Mouse (Mus musculus) right cerebral cortex, postnatal 14 days (tissue): ENCODE data around the gene Rab24.

Source experiments
- DNase-seq: peaks from one replicate; pipeline ENCODE4 v3.0.0; 2022

Gene Rab24

DNA sequence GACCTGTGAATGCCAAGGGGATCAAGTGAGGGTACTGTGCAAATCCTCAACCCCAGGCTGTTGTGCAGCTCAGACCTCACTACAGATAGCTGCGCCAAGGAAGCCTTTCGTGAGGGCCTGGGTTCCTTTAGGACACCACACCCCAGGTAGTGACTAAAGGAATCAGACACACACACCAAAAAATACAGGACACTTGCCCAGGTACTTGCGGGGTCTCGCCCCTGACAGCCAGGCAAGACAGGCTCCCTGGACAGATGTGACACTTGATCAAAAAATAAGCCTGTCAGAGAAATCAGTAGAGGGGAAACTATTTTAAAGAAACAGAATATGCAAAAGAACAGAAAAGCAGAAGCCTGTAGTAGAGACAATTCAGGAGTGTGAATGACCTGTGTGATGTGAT is 6.9 kb upstream of the Rab24 start:
- no peak for DNase-seq

DNA sequence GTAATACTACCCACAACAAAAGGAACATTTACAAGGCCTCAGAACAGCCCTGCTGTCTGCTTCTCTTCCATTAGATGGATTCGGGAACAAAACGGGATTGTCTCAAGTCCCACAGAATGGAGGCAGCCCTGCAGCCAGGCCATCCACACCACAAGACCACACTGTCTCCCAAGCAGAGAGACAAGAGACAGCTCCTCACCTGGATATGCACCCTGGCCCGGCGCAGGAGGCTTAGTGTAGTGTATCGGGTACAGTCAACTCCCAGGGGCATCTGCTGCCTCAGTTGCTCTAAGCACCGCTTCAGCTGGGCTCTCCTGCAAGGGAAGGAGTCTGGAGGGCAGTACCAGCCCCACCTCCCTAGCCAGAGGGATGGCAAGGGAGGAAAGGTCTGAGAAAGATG is 6.4 kb upstream of the Rab24 start:
- DNase-seq = no peak

DNA sequence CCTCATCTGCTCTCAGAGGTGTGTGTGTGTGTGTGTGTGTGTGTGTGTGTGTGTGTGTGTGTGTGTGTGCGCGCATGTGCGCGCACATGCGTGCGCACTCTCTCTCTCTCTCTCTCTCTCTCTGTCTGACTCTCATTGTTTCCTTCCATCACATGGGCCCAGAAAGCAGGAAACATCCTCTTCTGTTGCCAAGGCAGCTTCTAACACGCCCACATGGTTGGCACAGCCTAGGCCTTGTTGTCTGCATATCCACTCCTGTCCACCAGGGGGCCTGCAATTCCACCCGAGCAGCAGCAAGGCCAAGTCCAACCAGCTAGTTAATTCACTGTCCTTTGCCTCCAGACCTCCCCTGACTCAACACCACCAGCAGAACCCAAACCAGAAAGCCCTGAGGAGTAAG is 5.9 kb upstream of the Rab24 start:
- peak; percentile 84 for DNase-seq

DNA sequence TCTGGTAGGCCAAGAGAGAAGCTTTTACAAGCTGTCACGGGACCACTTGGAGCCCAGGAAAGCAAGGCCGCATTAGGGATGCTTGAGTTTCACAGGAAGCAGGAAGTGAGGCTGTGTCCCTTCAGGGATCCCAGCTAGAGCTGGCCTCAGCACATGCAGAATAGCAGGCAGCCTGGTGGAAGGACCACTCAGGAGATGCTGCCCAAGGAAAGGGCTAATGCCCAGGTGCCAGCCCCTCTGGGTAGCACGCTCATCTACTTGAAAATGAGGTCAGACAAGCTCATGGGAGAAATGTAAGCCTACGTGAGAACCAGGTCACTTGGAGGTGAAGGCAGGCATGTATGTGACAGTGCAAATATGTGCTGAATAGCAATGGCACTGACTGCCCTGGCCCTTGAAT is 5.4 kb upstream of the Rab24 start:
- DNase-seq = no peak

DNA sequence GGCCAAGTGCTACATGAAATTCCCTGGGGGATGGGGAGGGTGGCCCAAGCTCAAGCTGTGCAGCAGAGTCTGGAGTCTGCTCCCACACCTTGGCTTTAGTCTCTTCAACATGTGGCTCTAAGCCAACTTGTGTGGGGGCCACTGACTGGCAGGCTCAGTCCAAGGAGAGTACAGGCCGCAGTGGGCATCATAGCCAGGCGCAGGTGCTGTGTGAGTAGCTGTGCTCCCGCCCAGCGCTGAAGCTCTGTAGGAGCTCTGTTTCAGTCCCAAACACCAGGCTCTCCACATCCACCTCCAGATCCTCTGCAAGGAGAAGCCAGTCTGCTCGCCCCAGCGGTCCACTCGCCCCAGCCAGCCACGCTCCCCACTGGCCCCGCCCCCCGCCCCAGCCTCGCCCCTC is 3.9 kb upstream of the Rab24 start:
- DNase-seq = no peak

DNA sequence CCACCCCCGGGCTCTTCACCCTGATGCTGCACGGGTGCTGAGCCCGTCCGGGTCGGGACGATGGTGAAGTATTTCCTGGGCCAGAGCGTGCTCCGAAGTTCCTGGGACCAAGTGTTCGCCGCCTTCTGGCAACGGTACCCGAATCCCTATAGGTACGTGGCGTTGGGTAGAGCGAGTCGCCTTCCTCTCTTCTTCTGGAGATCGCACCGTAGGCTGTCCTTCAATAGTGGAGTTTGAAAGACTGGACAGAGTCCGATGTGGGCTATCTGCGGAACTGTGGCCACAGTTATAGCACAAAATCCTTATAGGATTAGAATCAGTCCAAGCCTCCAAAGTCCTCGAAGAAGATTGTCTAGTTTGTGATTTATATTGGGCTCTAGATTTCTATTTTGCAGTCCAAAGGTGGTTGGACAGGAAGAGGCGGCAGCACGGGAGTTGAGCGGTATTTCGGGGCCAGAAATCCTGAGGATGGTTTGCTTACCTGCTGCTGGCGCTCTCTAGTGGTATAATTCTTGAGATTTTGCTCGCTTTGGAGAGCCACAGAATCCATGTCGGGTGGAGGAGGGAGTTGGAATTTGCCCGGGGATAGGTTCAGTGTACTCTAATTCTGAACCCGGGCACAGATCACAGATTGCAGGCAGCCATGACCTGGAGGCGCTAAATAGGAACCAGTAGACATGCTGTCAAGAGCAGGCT is 532 bp upstream of the Rab24 start:
- DNase-seq = peak; percentile 34

DNA sequence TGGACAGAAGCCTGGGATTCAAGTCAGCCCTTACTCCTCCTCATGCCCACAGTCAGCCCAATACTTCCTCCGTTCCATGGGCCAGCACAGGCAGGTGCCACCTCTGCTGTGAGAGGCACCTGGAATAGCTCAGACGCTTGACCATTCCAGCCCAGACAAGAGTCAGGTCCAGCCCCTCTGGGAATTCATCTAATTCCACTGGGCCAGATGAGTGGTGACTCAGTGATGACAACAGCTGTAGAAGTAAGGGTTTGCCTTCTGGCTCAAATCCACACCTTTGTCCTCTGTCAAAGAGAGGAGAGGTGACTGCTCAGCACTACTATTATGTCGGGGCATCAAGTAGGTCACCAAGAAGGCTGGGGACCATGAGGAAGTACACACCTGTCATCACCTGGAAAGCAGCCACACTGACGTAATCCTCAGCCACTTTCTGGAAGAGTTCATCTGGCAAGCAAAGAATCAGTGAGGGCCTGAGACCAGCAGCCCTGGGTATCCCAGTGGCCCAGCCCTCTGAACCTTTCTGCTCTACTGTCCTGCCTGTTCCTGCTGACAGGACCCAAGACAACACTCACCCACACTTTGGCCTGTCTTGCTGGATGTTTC is 1.7 kb downstream of the Rab24 start, which contains the start of gene Prelid1:
Prelid1 (plus strand) TSS at position 570 of the 603 bp plus-strand sequence.
- DNase-seq = no peak

DNA sequence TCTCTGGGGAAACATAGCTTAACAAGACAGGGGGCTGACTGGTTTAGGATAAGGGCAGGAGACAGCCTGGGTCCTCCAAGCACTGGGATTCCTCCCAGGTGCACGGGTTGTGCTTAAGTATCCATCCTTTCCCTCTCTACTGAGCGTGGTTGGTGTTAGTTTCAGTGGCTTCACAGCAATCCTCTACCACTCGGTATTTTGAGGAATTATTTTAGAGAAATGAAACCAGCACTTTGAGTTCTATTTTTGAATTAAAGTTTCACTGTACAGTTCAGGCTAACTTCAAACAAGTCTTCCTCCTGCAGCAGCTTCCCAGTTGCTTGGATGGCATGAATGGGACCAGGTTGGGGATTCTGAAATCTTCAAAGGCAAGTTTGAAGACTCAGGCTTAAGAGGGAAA is 3.4 kb downstream of the Rab24 start:
- no peak for DNase-seq

DNA sequence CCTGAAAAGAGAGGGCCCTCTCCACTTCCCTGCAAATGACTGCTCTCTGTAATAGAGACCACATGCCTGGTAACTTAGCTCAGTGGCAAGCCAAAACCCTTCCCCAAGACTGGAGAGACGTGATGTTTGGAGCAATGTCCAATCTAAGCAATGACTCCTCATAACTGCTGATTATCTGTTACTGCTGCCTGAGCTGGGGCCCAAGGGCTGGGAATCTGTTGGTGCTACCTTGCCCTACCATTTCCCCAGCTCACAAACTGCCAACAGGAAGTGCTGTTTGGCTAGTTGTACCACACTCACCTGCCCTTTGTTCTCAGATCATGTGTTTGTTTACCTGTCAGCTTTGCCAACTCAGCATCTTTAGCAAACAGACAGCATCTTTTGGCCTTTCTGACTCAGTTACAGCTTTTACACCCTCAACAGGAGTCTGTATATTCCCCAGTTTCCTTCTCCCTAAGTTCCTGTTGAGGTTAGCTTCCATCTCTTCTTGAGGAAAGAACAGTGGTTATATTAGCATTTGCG is 6.8 kb downstream of the Rab24 start:
- no peak for DNase-seq

DNA sequence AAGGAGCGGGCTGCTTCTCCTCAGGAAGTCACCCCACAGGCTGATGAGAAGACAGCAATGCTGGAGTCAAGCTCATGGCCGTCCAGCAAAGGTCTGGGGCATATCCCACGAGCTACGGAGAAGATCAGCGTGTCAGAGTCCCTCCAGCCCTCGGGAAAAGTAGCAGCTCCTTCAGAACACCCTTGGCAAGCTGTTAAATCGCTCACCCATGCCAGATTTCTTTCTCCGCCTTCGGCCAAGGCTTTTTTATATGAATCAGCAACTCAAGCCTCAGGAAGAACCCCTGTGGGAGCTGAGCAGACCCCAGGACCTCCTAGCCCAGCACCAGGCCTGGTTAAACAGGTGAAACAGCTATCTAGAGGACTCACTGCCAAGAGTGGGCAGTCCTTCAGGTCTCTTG is 8.7 kb downstream of the Rab24 start:
- no peak for DNase-seq

DNA sequence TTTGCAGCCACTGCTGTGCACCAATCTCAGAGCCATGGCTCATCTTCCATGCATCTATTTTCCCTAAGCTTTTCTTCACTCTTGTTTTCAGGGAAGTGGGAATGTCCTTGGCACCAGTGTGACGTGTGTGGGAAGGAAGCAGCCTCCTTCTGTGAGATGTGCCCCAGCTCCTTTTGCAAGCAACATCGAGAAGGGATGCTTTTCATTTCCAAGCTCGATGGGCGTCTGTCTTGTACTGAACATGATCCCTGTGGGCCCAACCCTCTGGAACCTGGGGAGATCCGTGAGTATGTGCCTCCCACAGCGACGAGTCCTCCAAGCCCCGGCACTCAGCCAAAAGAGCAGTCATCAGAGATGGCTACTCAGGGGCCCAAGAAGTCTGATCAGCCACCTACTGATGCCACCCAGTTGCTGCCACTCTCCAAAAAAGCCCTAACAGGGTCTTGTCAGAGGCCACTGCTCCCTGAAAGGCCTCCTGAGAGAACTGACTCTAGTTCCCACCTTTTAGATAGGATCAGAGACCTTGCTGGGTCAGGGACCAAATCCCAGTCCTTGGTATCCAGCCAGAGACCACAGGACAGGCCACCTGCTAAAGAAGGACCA is 9.6 kb downstream of the Rab24 start:
- peak; percentile 27 for DNase-seq

DNA sequence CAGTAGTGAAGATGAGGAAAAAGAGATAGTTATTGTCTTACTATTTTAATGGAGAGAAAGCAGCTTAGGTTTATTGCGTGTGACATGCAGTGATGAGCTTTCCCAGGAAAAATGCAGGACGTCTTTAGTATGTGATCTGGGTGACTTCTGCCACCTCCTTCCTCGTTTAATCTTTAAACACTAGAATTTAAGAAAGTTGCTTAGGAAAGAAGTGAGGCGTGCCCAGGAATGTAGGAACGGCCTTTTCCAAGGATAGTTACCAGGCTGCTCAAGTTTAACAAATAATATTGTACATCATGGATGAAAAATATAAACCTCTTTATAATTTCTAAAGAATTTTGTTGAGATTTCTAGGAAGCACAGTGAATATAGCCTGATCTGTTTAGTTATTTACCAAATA is 20.8 kb downstream of the Rab24 start:
- DNase-seq = no peak

DNA sequence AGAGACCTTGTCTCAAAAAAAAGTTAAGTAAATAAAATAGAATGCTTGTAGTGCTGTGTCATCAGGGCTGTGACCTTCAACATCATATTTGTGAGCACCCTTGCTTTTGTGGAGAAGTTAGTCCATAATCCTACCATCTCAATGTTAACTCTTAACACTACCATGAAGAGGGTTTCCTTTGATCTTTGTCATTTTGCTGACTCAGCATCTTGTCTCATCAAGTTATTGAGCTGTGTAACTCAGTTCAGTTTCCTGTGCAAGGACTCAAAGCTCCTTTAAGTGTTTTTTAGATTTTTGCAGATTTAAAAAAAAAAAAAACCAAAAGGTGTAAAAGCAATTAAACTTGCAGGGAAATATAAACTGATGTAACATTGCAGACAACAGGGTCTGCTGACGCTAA is 25.0 kb downstream of the Rab24 start:
- no peak for DNase-seq

DNA sequence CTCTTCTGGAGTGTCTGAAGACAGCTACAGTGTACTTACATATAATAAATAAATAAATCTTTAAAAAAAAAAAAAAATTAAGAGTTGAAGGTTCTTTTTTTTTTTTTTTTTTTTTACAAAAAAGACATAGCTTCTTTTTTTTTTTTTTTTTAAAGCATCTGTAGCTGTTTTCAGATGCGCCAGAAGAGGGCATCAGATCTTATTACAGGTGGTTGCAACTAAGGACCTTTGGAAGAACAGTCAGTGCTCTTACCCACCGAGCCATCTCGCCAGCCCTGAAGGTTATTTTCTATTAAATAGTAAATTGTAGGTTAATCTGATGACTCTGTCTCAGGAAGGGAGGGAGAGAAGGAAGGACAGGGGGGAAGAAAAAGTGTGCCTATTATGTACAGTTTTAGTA is 32.9 kb downstream of the Rab24 start:
- no peak for DNase-seq

DNA sequence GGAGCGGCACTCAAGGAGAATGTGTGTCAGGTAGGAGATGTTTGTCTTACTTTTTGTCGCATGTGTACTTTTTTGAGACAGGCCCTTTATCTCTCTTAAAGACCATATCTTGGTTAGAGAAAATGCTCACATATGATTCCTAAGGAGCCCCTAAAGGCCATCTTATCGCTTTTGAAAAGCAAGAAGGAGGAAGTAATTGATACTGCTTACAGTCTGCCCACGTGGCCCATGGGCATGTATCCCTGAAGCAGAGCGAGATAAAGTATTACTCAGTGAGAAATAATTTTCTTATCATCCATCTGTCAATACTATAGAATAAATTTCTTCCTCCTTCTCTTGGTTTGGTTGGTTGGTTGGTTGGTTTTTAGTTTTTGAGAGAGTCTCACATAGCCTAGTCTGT is 44.1 kb downstream of the Rab24 start:
- no peak for DNase-seq

DNA sequence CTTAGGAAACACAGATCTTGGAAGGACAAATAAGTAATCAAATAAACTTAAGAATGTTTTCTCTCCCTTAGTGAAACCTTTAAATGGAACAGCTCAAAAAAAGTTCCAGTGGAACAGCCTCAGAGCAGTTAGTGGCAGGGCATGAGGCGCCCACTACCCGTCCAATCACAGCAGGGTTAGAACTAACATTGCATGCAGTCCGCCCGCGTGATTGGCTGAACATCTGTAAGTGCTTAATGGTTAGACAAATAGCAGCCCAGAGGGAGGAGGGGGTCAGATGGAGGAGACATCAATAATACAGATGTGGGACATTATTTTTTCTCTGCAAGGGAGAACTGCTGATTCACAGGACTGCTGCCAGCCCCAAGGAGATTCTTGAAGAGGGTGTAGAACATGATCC is 44.5 kb downstream of the Rab24 start:
- DNase-seq = no peak
